Mouse (Mus musculus): ENCODE data around the gene Ifi202b.
A peak's percentile ranks its signal among the peaks of the same experiment; 100 is the strongest.
"Not testable (repeated sequence)": the region's sequence is repeated elsewhere in the genome, so short reads cannot be mapped to it uniquely, and the experiment has no call there.

Gene Ifi202b

GRCm38 (mm10) chr1:173982694-173983305, at the start of gene Ifi202b:
Gene Ifi202b (minus strand): TSS chr1:173982744.
- not testable (repeated sequence) for DNase-seq (ENCODE audit: inconsistent age in 2 of 2, low spot score in 1 of 2)

- DNase-seq (ENCODE audit: inconsistent age in 2 of 2, low spot score in 1 of 2): no peak
These were observed 49.2 kb upstream of the Ifi202b start, which contains the start of gene Ifi205 for GRCm38 (mm10) chr1:174031698-174032097. Gene Ifi205 (minus strand): TSS chr1:174031810.

DNA sequence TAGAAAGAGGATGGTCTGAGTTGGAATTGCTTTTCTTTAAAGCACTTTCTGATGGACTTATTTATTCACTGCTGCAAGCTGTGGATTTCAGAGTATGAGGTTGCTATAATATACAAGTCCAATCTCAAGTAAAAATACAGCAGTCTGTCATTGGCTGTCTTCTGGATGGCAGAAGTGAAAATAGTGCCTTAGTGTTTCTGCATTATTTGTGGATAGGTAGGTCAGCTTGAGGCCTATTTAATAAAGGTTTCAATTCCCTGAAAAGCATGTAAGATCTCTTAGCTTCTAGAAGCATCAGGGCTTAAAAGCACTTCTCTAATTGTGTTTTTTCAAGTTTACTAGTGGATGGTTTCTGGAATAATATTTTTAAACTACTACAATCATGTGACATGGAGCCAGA, 24.5 kb upstream of the Ifi202b start:
- DNase-seq (ENCODE audit: inconsistent age in 2 of 2, low spot score in 1 of 2): not testable (repeated sequence)

- not testable (repeated sequence) for DNase-seq (ENCODE audit: inconsistent age in 2 of 2, low spot score in 1 of 2)
These were observed 22.0 kb upstream of the Ifi202b start for GRCm38 (mm10) chr1:174004352-174005109.

- no peak for DNase-seq (ENCODE audit: inconsistent age in 2 of 2, low spot score in 1 of 2)
These were observed 12.5 kb upstream of the Ifi202b start for GRCm38 (mm10) chr1:173995003-173995402.

GRCm38 (mm10) chr1:173981038-173981437, 1.5 kb downstream of the Ifi202b start:
- not testable (repeated sequence) for DNase-seq (ENCODE audit: inconsistent age in 2 of 2, low spot score in 1 of 2)

DNA sequence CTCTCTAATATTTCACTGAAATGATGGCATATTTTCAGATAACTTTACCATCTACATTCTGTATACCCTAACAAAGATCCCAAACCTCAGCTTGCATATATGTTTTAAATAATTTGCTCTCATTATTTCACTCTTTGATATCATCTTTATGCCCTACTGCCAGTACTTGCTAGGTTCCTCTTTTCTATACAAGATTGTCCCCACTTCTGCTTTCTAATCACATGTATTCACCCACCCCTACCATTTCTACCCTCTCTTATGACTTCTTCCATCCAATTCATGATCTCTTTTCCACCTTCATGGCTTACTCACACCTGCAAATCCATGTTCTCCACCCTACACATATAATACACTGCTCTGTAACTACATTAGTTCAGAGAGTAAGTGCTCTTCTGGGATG, 4.9 kb downstream of the Ifi202b start:
- DNase-seq (ENCODE audit: inconsistent age in 2 of 2, low spot score in 1 of 2): no peak

- DNase-seq (ENCODE audit: inconsistent age in 2 of 2, low spot score in 1 of 2): no peak
These were observed 9.4 kb downstream of the Ifi202b start for GRCm38 (mm10) chr1:173973111-173973510.

DNA sequence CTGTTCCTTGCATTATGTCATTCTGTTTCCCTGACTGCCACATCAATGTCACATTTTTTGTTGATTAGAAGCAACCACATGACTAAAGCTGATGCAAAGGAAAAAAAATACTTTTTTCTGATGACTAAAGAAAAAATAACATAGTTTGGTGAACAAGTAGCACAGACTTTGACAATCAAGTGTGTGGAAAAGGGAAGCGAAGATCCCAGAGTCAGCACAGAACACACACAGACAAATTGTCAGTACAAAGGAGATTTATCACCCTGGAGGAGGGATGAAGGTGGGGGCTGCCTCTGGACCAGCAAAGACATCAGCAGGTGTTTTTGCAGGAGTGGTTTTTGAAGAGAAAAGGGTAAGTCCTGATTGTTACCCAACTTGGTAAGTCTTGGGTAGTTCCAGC, 21.1 kb downstream of the Ifi202b start:
- not testable (repeated sequence) for DNase-seq (ENCODE audit: inconsistent age in 2 of 2, low spot score in 1 of 2)

GRCm38 (mm10) chr1:173959998-173960397, 22.5 kb downstream of the Ifi202b start:
- DNase-seq (ENCODE audit: inconsistent age in 2 of 2, low spot score in 1 of 2): not testable (repeated sequence)

GRCm38 (mm10) chr1:173955839-173956527, 26.6 kb downstream of the Ifi202b start:
- not testable (repeated sequence) for DNase-seq (ENCODE audit: inconsistent age in 2 of 2, low spot score in 1 of 2)

DNA sequence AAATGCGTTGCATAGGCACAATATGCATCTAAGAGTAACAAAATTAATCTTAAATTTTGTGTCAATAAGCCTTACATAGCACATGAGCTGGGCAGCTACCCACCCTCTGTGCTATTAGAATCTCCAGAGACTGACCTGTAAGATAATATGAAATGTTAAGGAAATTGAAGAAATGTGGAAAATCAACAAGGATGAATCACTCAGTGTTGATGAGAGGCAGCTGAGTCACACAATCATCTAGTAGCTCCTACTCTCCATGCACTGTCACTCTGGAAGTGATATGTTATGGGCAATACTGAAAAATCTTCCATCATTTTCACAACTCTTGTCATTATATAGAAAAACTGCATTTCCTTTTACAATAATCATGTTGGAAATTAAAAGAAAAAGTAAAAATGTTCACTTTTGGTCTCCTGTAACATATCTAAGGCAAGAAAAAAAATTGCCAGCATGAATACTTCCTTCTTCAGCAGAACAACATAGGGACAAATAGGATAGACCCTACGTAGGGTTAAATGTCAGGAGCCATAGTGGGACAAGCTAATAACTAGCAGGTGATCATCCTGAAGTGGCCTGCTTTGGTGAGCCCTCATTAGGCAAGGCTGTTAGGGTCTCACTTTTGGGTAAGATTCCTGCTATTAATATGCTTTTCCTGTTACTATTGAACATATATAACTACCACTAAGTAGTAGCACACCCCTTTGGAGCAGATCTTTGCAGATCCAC, 27.3 kb downstream of the Ifi202b start:
- no peak for DNase-seq (ENCODE audit: inconsistent age in 2 of 2, low spot score in 1 of 2)

DNA sequence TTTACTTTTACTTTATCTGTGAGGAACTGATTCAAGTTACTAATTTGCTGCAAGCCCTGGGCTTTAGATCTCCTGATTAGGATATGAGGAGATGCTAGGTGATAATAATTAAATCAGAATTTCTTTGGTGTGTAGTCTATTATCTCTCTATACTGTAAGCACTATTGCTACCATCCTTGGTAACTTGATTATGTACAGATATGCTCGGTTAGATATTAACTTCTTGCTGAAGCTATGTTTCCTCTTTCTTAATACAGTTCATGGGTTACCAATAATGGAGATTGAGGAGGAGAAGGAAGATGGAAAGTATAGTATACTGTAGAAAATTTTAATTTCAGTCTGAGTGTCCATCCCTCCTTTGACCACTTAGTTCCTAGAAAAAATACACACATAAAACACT, 29.0 kb downstream of the Ifi202b start:
- no peak for DNase-seq (ENCODE audit: inconsistent age in 2 of 2, low spot score in 1 of 2)

GRCm38 (mm10) chr1:173949044-173949443, 33.5 kb downstream of the Ifi202b start:
- DNase-seq (ENCODE audit: inconsistent age in 2 of 2, low spot score in 1 of 2): not testable (repeated sequence)

GRCm38 (mm10) chr1:173942780-173943066, 39.8 kb downstream of the Ifi202b start:
- DNase-seq (ENCODE audit: inconsistent age in 2 of 2, low spot score in 1 of 2): not testable (repeated sequence)

GRCm38 (mm10) chr1:173941924-173942779, 40.4 kb downstream of the Ifi202b start, which contains the start of the genes Mndal and Ifi203:
Gene Mndal (minus strand): TSS chr1:173942491.
Gene Ifi203 (minus strand): TSS chr1:173942672.
- peak in 1 of 2 experiments; percentile 46 for DNase-seq (ENCODE audit: inconsistent age in 2 of 2, low spot score in 1 of 2)

DNA sequence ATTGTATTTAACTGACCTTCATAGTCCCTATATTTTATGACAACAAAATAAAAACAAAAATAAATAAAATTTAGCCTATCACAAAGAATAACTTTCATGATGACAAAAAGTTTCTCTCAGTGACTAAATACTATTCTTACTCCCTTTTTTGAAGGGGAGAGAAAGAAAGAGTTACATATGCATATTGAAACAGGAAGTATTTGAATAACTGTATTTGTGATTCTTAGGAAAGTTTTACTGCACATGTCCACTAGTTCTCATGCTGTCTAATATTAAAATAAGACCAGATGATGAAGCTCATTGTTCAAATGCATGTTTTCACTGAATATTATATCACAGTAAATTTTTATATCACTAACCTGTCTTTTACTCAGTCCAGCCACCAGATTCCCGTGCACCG, 41.0 kb downstream of the Ifi202b start:
- not testable (repeated sequence) for DNase-seq (ENCODE audit: inconsistent age in 2 of 2, low spot score in 1 of 2)

DNA sequence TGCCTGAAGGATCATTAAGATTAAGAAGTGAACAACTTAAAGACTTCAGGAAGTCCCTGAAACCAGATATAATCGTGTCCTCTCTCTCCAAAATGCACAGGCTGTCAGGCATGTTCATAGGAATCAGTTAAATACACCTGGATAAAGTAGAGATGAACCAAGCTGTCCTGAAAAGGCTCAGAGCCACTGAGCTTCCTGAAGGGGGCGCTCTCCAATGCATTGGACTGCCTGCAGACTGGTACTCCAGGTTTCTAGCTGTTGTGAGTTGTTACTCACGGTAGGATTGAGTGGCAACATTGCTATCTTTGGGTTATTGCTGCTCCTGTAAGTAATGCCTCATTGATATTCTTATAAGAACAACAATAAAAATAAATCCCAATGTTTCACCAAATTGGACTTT, 63.3 kb downstream of the Ifi202b start:
- DNase-seq (ENCODE audit: inconsistent age in 2 of 2, low spot score in 1 of 2): not testable (repeated sequence)

DNA sequence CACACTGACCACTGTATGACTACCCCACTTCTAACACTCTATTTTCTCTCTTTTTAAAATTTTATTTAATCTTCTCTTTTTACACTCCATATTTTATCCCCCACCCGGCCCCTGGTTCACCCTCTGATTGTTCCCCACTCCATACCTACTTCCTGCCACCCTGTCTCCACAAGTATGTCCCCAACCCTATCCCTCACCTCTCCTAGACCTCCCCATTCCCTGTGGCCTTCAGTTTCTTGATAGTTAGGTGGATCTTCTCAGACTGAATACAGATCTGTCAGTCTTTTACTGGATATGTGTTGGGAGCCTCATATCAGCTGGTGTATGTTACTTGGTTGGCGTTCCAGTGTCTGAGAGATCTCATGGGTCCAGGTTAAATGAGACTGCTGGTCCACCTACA, 68.0 kb downstream of the Ifi202b start:
- no peak for DNase-seq (ENCODE audit: inconsistent age in 2 of 2, low spot score in 1 of 2)

DNA sequence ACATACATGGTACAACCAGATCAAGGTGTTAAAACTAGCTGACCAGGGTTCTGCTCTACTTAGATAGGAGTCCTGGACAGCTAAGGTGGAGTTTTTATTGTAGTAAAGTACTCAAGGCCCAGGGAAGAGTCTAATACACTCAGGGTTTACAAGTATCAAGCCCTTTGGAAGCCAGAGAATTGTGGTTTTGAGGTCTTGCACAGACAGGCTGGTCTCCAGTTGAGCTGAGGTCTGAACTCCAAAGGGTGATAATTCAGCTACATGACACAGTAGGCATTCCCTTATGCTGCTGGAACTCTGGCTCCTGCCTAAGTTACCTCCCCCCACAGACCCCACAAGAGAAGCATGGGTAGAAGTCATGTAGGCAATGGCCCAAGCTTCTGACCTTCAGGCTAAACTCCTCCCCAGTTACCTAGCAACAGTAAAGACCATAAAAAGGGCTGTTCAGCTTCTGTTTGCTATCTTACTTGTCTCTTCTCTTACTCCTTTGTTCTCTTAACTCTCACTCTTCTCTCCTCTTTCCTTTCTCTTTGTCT, 69.2 kb downstream of the Ifi202b start:
- DNase-seq (ENCODE audit: inconsistent age in 2 of 2, low spot score in 1 of 2): not testable (repeated sequence)

Data from adrenal gland, adult (tissue).